Mouse (Mus musculus) cerebellum, adult 8-10 months (tissue): ENCODE measurements around the gene Bcl11a.

Experiments used
- DNase-seq: peaks from one replicate; pipeline ENCODE4 v3.0.0; 2022

The Bcl11a gene

GRCm38 (mm10) chr11:24081016-24081686, 3.3 kb downstream of the Bcl11a start:
- DNase-seq: no peak

DNA sequence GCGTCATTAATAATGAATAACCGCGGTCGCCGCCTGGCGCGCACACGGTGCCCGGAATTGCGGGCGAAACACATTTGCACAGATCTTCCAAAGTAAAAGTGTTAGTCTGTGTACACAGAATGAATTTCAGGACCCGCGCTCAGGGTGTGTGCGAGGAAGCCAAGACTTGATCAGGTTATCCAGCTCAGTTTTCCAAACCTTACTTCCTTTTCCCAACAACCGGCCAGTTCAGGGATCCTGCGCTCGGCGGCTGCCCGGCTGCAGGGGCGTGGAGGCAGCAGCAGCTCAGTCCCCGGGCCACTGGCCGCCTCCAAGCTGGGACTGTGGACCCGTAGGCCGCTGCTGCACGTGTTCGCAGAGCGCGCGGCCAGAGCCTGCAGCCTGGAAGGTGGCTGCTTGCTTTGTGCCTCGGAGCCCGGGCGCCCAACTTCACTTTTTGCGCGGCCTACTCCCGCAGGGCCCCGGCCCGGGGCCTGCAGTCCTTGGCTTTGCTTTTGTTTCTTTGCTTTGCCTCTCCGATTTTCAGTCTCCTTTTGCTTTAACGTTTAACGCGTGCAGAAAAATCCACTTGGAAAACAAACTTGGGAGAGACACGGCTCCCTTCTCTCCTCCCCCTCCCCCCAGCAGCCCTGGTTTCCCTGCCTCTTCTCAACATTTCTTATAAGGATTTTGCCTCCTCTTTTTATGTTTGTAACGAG, 4.0 kb downstream of the Bcl11a start:
- no peak for DNase-seq

- no peak for DNase-seq
Observed at GRCm38 (mm10) chr11:24082385-24083075, 4.7 kb downstream of the Bcl11a start.

DNA sequence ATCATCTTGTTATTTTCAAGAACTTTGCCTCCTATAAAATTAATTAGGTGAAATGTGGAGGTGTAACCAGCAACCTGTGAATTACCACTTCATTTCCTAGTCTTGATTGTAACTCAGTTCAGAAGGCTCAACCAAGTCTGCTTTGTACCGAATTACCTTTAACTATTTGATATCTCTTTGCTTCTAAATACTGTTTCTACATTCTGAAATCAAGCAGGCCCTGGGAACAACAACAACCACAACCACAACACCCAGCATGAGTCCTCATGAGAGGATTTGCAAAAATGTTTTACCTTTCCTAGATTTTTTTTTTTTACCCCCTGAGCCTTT, 5.2 kb downstream of the Bcl11a start:
- no peak for DNase-seq

- no peak for DNase-seq
Observed at GRCm38 (mm10) chr11:24083423-24083822, 5.6 kb downstream of the Bcl11a start.

- DNase-seq: no peak
Observed at GRCm38 (mm10) chr11:24084077-24084476, 6.2 kb downstream of the Bcl11a start.

DNA sequence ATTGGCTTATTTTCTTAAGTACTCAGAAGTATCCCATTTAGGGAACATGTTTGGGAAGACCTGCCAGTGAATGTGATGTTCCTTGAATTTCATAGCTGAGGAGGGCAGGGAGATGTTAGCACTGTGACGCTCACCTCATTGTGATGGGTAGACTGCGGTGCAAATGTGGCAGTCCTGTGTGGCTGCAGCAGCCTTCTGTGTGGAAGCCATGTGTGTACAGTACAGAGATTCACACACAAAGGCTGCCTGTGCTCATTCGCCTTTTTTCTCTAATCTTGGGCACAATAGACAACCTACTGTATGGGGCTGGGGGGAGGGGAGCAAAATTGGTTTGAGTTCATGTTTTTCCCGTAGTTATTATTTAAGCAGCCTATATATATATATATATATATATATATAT, 6.7 kb downstream of the Bcl11a start:
- DNase-seq: no peak

- no peak for DNase-seq
Observed at GRCm38 (mm10) chr11:24085986-24086385, 8.1 kb downstream of the Bcl11a start.

- DNase-seq: no peak
Observed at GRCm38 (mm10) chr11:24087069-24087468, 9.2 kb downstream of the Bcl11a start.

GRCm38 (mm10) chr11:24090443-24090842, 12.6 kb downstream of the Bcl11a start:
- DNase-seq: no peak

- DNase-seq: no peak
Observed at GRCm38 (mm10) chr11:24091393-24092080, 13.7 kb downstream of the Bcl11a start.

- no peak for DNase-seq
Observed at GRCm38 (mm10) chr11:24092618-24093017, 14.8 kb downstream of the Bcl11a start.

DNA sequence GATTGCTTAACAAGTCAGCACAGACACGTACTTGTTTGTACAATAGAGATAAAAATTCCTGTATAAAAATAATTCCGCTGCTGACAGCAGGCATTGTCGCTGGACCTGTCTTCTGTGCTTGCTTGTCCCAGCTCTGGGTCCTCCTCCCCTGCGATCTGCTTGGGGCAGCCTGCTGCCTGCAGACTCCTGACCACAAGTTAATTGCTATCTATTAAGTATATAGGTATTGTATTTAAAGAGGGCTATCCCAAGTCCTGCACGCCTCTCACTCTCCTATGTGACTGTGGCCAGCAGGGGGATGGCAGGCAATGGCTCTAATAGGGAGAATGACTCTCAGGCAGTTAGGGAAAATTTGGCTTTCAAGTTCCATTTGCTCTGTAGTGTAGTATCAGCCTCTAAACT, 16.2 kb downstream of the Bcl11a start:
- no peak for DNase-seq

DNA sequence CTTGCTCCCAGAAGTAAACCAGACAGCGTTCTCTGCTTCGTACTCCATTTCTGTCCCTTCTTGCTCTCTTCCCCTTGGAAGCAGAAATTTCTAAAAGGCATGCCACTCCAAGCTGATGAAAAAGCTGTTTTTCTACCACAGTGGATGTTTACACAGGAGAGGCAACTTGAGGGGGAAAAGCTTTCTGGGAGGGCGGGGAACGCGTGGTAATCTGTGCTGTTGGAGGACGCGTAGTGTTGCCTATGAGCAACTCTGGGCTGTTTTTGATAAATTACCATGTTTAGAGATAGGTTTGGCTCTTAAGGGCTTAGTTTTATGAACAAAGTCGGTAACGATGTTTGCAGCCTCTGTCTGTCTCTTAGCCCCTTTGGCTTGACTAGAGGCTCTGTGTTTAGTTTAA, 17.4 kb downstream of the Bcl11a start:
- DNase-seq: no peak

GRCm38 (mm10) chr11:24095656-24096353, 17.9 kb downstream of the Bcl11a start:
- no peak for DNase-seq

DNA sequence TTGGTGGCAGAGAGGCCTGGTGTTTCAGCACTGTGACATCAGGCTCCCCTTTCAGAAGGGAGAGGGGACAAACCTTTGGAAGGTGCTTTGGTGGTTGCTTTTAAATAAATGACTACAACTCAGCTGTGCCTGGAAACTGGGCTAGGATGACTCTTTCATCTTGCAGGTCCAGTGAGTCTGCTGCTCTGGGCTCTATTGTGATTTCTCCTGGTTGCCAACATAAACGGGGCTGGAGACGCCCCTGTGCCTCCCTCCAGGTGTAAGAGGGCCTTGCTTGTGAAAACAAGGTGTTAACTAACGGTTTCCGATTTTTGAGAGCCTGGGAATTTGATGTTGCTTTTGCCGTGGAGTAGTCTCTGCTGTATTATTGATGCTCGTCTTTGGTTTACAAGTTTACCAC, 18.6 kb downstream of the Bcl11a start:
- no peak for DNase-seq

GRCm38 (mm10) chr11:24097026-24097425, 19.2 kb downstream of the Bcl11a start:
- DNase-seq: no peak

GRCm38 (mm10) chr11:24098069-24098468, 20.2 kb downstream of the Bcl11a start:
- DNase-seq: no peak

DNA sequence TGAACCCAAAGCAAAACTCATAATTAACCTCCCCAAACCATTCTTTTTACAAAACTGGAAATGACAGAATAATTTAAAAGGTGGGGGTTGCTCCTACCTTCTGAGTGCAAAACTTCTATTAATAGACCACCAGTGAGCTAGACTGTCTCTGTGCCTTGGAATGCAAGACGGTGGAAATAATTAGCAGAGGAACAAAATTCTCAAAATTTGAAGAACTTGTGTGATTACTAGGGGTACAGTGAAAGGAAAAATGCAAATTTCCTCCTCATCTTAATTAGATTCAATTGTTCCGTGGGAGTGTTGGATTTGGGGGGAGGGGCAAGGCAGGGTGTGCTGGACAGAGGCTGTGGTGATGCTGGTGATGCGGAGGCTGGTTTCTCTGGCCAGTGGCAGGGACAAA, 20.8 kb downstream of the Bcl11a start:
- DNase-seq: no peak

- DNase-seq: no peak
Observed at GRCm38 (mm10) chr11:24099215-24099614, 21.4 kb downstream of the Bcl11a start.

DNA sequence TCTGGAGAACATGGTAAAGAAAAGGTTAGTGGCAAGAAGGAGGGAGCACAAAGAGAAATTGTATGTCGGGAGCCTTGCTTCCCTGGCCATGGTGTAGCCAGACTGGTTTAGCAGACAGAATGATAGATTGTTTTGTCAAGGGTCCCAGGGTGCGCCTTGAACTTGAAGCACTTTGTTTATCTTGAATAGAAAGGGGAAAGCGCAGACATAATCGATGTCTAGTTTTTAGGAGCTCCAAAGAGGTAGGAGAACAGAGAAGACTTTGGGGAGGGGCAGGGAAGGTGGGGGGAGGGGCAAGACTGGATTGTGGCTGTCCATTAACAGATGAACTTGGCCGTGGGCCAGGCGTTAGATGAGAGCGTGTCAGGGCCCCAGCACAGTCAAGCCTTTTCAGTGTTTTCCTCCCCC, 22.0 kb downstream of the Bcl11a start:
- DNase-seq: no peak

- DNase-seq: no peak
Observed at GRCm38 (mm10) chr11:24100449-24101070, 22.7 kb downstream of the Bcl11a start.

DNA sequence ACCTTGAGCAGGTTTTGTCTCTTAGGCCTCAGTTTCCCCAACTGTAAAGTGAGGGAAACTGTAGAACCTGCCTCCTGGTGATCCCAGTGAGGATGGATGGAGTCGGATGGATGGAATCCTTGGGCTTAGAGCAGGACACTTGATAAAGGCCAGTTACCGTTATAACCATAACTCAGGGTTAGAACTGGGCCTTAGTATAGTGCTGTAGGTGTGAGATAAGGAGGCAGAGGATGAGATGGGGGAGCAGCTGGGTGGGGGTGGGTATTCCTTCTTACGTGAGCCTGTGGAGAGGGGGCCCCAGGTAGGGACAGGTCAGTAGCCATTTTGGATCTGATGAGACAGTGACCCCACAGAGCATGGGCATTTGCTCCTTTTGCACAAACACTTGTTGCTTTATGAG, 23.8 kb downstream of the Bcl11a start:
- no peak for DNase-seq
